Mouse (Mus musculus) ES-E14 (cell line): ENCODE results near the gene Exoc4.

ENCODE experiments used
- CHD2 ChIP-seq: IDR thresholded peaks from 2 replicates; pipeline ENCODE4 v1.6.1; 2014; ENCODE audit warnings: mild to moderate bottlenecking, low read depth, low read length, inconsistent platforms
- HCFC1 ChIP-seq: IDR thresholded peaks from 2 replicates; pipeline ENCODE4 v1.6.1; 2012; ENCODE audit warnings: low read length, inconsistent platforms, borderline replicate concordance; ENCODE audit not compliant: insufficient read depth
- ZC3H11A ChIP-seq: IDR thresholded peaks from 2 replicates; pipeline ENCODE4 v1.6.1; 2012; ENCODE audit warnings: low read depth, mild to moderate bottlenecking, inconsistent platforms, low read length, borderline replicate concordance
- ZNF384 ChIP-seq: IDR thresholded peaks from 2 replicates; pipeline ENCODE4 v1.6.1; 2012; ENCODE audit warnings: low read depth, low read length, inconsistent platforms

GRCm38 (mm10) chr6:33465392-33465791 is 216.5 kb downstream of the Exoc4 start:
- TF ChIP-seq CHD2 (no peak), HCFC1 (no peak), ZNF384 (no peak), ZC3H11A (no peak)
